Mouse (Mus musculus) liver, postnatal 0 days (tissue): ENCODE measurements around the gene Trpc4ap.

Experiments
- CTCF ChIP-seq: sonication (generic); IDR thresholded peaks from 2 replicates; pipeline ENCODE4 v1.5.1; 2016; ENCODE audit warnings: antibody characterized with exemption, low read depth
- EP300 ChIP-seq: IDR thresholded peaks from 2 replicates; pipeline ENCODE4 v1.6.1; 2016; ENCODE audit warnings: antibody characterized with exemption, low read depth, mild to moderate bottlenecking

- TF ChIP-seq CTCF (no peak), EP300 (no peak)
Measured at GRCm38 (mm10) chr2:155640656-155641055, 51.5 kb downstream of the Trpc4ap start.
